Mouse (Mus musculus) heart, embryonic 12.5 days (tissue): ENCODE measurements around the gene Cpn1. TPM values are rescaled to one million over a fixed set of nuclear protein-coding genes. Genes with fewer than 3 reads are reported as not detected.
A peak's percentile ranks its signal among the peaks of the same experiment; 100 is the strongest.

Source experiments
- ATAC-seq: fragments of 200-750 bp; cut with Nextera tagmentation; 2 replicates; pipeline ENCODE4 v1.8.0; 2017; ENCODE audit warnings: moderate TSS enrichment, moderate library complexity; ENCODE audit not compliant: insufficient number of reproducible peaks, low FRiP score
- H3K27ac ChIP-seq: fragments of 300-500 bp; sonication (generic); 2 replicates; pipeline ENCODE4 v1.5.1; 2016; ENCODE audit warnings: mild to moderate bottlenecking, moderate library complexity; ENCODE audit not compliant: poor library complexity, severe bottlenecking
- H3K27me3 ChIP-seq: fragments of 300-500 bp; sonication (generic); replicated peaks from 2 replicates; pipeline ENCODE4 v1.6.1; 2016; ENCODE audit warnings: mild to moderate bottlenecking, moderate library complexity
- H3K36me3 ChIP-seq: fragments of 300-500 bp; sonication (generic); 2 replicates; pipeline ENCODE4 v1.6.1; 2016; ENCODE audit warnings: mild to moderate bottlenecking, moderate library complexity
- H3K4me1 ChIP-seq: fragments of 300-500 bp; sonication (generic); replicated peaks from 2 replicates; pipeline ENCODE4 v1.6.1; 2016; ENCODE audit warnings: mild to moderate bottlenecking
- H3K4me2 ChIP-seq: fragments of 300-500 bp; sonication (generic); 2 replicates; pipeline ENCODE4 v1.6.1; 2016; ENCODE audit warnings: mild to moderate bottlenecking, moderate library complexity
- H3K4me3 ChIP-seq: fragments of 300-500 bp; sonication (generic); 2 replicates; pipeline ENCODE4 v1.5.1; 2016; ENCODE audit warnings: mild to moderate bottlenecking
- H3K9ac ChIP-seq: fragments of 300-500 bp; sonication (generic); 2 replicates; pipeline ENCODE4 v1.6.1; 2016; ENCODE audit warnings: mild to moderate bottlenecking, moderate library complexity
- H3K9me3 ChIP-seq: fragments of 300-500 bp; sonication (generic); replicated peaks from 2 replicates; pipeline ENCODE4 v1.6.1; 2016; ENCODE audit warnings: mild to moderate bottlenecking, moderate library complexity
- WGBS: fragments of 180-500 bp; shearing (Covaris S2); methylation state at CpG from one replicate; pipeline ENCODE4 v1.1.7; 2016; 5-methylcytosine and 5-hydroxymethylcytosine counted together
- polyA plus RNA-seq: library from polyadenylated mRNA; unstranded; fragments of >200 nt; fragmentation: Nextera tagmentation; extraction: Ambion mirVana; gene quantifications from 2 replicates; pipeline ENCODE4 v1.2.1, GENCODE M21; 2016

Gene Cpn1
- polyA plus RNA-seq, 1 experiment from 2014 or later: 1.6 TPM

DNA sequence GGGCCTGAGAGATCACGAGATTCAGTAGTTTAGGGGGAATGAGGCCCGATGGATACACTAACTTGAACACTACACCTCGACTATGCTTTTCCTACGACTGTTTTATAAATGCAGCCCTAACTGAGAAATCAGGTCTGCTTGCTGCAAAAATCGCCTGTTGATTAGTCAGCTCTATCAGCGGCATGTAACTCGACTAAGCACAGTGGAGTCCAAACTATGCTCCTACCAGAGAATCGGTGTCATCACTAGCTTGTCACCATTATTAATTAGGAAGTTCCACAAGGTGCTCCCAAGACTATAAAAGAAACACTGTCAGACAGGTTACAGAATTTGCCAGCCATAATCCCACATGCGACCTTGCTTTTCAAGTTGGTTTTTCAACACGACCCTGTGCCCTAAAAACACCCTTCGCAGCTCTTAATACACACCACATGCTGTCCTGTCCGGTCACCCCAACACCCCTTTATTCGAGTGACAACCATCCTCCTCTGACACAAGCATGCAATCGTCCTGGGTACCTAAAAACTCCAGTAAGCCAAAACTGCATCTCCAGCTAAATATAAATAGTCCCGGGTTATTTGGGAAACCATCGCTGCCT is 47.1 kb downstream of the Cpn1 start:
- Histone ChIP-seq H3K36me3 (no peaks in the 10 kb centered on the region), H3K9ac (peak overlapping the region; percentile 94), H3K27me3 (no peaks in the 10 kb centered on the region), H3K4me1 (peaks cover 29% of the 10 kb centered on the region), H3K9me3 (no peaks in the 10 kb centered on the region), H3K27ac (peak overlapping the region; percentile 79; the same call in 1 of the 2 replicates), H3K4me2 (peak overlapping the region; percentile 74), H3K4me3 (peak overlapping the region; percentile 80)
- 18% methylated on average over 16 of the region's 16 CpGs for WGBS
- ATAC-seq: no peak

DNA sequence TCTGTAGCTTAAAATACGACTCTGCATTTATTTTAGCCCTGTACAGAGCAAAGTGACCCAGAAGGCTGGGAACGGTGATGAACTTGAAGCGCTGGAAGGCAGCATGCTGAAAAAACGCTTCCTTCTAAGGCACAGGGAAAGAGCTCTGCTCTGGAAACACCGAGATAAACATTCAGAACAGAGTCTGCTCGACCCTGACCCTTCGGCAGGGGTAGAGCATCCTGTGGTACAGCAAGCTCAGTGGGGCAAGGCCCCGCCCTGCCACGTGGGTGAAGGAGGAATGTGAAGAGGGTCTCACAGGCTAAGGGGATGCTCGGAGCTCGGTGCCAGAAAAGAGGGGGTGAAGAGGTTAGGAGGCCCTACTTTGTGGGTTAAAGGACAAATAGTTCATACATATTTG is 48.0 kb downstream of the Cpn1 start:
- ATAC-seq: no peak
- Histone ChIP-seq H3K4me2 (peak overlapping the region; percentile 74), H3K27ac (peak overlapping the region; percentile 65), H3K9ac (peak overlapping the region; percentile 94; the same call in 1 of the 2 replicates), H3K4me1 (peaks cover 29% of the 10 kb centered on the region), H3K9me3 (no peaks in the 10 kb centered on the region), H3K4me3 (peak overlapping the region; percentile 80; the same call in 1 of the 2 replicates), H3K27me3 (no peaks in the 10 kb centered on the region), H3K36me3 (no peaks in the 10 kb centered on the region)
- WGBS: 14% methylated on average over 11 of the region's 11 CpGs

DNA sequence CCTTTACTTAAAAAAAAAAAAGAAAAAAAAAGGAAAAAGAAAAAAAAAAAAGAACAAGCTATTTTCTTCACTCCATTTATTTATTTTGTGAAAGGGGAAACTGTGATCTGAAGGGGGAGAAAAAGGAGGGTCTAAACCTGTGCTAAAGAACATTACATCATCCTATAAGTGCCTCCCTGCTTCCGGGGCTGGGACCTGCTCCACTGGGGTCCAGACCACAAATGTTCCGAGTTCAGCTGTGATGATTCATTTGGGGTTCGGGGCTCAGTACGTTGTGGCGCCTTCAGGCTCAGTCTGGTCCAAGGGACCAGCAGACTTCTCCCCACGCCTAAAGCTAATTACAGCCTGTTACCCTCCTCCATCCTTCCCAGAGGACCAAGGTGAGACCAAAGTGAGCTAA is 55.4 kb downstream of the Cpn1 start:
- H3K36me3 ChIP-seq: no peaks in the 10 kb centered on the region
- peaks cover 40% of the 10 kb centered on the region for H3K4me1 ChIP-seq
- no peaks in the 10 kb centered on the region for H3K27me3 ChIP-seq
- WGBS: 81% methylated on average over 6 of the region's 6 CpGs
- no peak for ATAC-seq
- H3K4me2 ChIP-seq: no peak overlapping the region
- H3K4me3 ChIP-seq: no peak overlapping the region
- no peak overlapping the region for H3K9ac ChIP-seq
- H3K9me3 ChIP-seq: no peaks in the 10 kb centered on the region
- H3K27ac ChIP-seq: no peak overlapping the region

DNA sequence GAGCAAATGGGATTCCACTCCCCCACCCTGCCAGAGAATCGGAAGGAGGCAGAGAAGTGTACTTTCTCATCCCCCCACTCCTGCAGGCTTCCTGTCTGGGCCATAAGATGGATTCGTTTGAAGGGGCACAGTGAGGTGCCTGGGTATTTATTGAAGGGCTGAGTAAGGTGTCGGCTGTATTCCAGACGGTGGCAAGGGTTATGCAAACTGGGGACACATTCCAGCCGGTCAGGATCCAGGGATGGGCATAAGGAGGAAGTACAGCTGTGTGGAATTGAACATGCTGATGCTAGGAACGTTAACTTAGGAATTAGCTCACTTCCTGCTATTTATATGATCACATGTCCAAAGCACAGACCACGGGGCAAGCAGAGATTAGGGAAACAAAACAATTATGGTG is 56.0 kb downstream of the Cpn1 start:
- Histone ChIP-seq H3K27me3 (no peaks in the 10 kb centered on the region), H3K36me3 (no peaks in the 10 kb centered on the region), H3K9ac (0 out of 2 replicates have a peak overlapping the region, but pooled peaks have one; percentile 25), H3K4me3 (no peak overlapping the region), H3K27ac (no peak overlapping the region; the same call in 1 of the 2 replicates), H3K4me2 (peak overlapping the region; percentile 31; the same call in 1 of the 2 replicates), H3K9me3 (no peaks in the 10 kb centered on the region), H3K4me1 (peaks cover 36% of the 10 kb centered on the region)
- ATAC-seq: 0 out of 2 replicates have a peak, but pooled peaks have one; percentile 28
- 36% methylated on average over 7 of the region's 7 CpGs for WGBS

DNA sequence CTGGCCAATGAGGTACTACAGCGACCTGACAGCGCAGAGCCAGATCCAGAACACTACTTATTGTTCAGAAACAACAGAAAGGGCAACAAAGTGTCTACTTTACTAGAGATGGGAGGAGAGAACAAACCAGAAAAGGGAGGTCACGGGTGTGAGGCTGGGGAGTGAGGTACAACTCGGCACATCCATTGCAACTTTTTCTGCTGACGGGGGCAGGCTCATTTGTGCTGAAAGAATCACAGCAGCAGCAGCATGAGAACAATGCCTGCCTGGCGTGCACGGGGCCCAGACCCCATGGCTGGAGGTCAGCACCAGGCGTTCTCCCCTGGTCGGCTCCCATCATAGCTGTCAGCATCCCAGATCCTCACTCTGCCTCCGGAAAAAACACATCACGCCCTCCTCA is 56.5 kb downstream of the Cpn1 start:
- ATAC-seq: peak; percentile 11; the same call in 1 of the 2 replicates
- 23% methylated on average over 11 of the region's 11 CpGs for WGBS
- Histone ChIP-seq H3K9ac (0 out of 2 replicates have a peak overlapping the region, but pooled peaks have one; percentile 25), H3K4me2 (peak overlapping the region; percentile 31; the same call in 1 of the 2 replicates), H3K4me1 (peaks cover 36% of the 10 kb centered on the region), H3K9me3 (no peaks in the 10 kb centered on the region), H3K27ac (no peak overlapping the region; the same call in 1 of the 2 replicates), H3K4me3 (no peak overlapping the region), H3K27me3 (no peaks in the 10 kb centered on the region), H3K36me3 (no peaks in the 10 kb centered on the region)

DNA sequence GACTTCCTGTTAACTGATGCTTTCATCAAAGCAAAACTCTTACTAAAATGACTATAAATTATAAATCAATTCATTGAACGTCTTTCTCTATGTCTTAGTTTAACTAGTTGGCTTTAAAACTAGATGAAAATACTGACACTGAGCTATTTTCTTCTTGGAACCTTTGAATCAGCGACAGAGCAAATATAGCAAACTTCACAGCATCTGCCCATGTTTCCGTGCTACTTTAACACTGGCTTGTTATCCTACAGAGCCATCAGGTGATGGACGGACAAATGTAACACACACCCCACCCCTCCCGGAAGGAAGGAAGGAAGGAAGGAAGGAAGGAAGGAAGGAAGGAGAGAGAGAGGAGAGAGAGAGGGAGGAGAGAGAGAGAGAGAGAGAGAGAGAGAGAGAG is 58.4 kb downstream of the Cpn1 start:
- Histone ChIP-seq H3K36me3 (peaks cover 11% of the 10 kb centered on the region), H3K4me1 (peaks cover 41% of the 10 kb centered on the region)

DNA sequence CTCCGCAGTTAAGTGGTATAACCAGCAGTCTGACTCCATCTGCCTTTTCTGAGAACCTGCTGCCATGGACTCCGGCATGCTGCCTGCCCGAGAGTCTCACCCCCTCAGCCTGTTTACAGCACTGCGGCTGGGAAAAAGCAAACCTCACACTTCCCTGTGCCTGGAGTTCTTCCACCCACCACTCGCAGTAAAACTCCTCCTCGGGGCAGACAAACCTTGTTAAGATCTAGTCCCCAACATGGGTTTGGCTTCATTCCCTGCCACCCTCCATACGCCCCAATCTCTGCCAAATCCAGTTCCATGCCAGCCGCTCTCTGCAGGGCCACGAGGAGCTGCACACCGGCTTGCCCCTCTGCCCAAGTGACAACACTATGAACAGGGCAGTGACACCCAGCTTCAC is 59.3 kb downstream of the Cpn1 start:
- Histone ChIP-seq H3K4me1 (peaks cover 45% of the 10 kb centered on the region), H3K27ac (no peak overlapping the region), H3K4me3 (no peak overlapping the region), H3K9me3 (peaks cover 6% of the 10 kb centered on the region), H3K4me2 (no peak overlapping the region), H3K9ac (no peak overlapping the region; the same call in 1 of the 2 replicates), H3K27me3 (no peaks in the 10 kb centered on the region), H3K36me3 (peaks cover 12% of the 10 kb centered on the region)
- whole genome bisulfite sequencing: 68% methylated on average over 10 of the region's 10 CpGs
- ATAC-seq: no peak

More for the DNA sequence above, 58.4 kb downstream of the Cpn1 start:
- Histone ChIP-seq H3K27me3 (no peaks in the 10 kb centered on the region), H3K9ac (0 out of 2 replicates have a peak overlapping the region, but pooled peaks have one; percentile 2), H3K4me2 (no peak overlapping the region), H3K9me3 (peaks cover 6% of the 10 kb centered on the region), H3K27ac (no peak overlapping the region), H3K4me3 (no peak overlapping the region)
- ATAC-seq: no peak
- 76% methylated on average over 5 of the region's 5 CpGs for WGBS

DNA sequence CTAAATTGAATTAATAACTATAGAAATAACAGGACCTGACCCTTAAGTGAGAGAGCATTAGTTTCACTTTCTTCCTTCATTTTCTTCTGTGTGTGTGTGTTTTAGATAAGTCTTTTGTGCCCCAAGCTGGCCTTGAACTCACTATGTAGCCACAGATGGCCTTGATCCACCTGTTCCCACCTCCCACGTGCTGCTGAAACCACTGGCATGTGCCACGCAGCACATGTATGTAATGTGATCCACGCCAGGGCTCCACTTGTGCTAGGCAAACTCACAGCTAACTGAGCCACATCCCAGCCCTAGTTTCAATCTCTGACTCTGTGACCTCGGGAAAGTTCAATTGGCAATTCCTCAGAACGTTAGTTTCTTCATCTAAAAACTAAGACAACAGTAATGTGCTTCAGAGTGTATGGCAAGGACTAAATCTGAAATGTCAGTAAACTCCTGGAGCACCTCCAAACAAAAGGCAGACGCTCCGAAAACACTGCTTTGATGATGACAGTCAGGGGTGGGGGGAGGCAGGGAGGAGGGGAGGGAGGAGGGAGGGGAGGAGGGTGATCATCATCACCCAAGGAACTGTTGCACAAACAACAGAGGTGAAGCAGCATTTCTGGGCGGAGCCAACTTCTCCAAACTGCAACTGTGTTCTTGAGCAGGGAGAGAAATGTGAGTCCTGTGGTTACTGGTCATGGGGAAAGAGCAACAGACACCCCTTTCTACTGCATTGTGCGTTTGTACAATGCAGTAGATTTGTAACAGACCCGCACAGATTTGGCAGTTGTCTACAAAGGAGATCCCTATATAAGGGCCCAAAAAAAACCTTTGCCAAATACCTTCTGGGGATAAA is 60.0 kb downstream of the Cpn1 start:
- ATAC-seq: no peak
- no peak overlapping the region for H3K27ac ChIP-seq
- no peaks in the 10 kb centered on the region for H3K27me3 ChIP-seq
- WGBS: 74% methylated on average over 10 of the region's 10 CpGs
- H3K36me3 ChIP-seq: peaks cover 12% of the 10 kb centered on the region
- H3K9ac ChIP-seq: no peak overlapping the region
- peaks cover 52% of the 10 kb centered on the region for H3K4me1 ChIP-seq
- H3K4me3 ChIP-seq: no peak overlapping the region
- H3K4me2 ChIP-seq: no peak overlapping the region
- H3K9me3 ChIP-seq: peaks cover 6% of the 10 kb centered on the region

DNA sequence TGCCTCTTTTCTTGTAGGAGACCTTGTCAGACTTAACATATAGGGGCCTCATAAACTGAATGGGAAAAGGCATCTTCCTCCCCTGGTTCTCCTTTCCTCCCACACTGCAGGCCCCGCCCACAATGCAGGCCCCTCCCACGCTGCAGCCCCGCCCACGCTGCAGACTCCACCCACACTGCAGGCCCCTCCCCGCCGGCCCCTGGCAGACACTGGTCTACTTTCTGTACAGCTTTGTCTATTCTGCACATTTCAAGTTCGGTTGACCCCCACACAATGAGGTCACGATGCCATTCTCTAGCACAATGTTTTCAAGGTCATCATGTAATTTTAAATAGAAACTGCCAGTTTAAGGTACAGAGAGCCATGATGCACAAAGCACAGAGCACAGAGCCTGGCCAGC is 62.0 kb downstream of the Cpn1 start:
- 71% methylated on average over 8 of the region's 8 CpGs for WGBS
- H3K9ac ChIP-seq: no peak overlapping the region
- peaks cover 52% of the 10 kb centered on the region for H3K4me1 ChIP-seq

DNA sequence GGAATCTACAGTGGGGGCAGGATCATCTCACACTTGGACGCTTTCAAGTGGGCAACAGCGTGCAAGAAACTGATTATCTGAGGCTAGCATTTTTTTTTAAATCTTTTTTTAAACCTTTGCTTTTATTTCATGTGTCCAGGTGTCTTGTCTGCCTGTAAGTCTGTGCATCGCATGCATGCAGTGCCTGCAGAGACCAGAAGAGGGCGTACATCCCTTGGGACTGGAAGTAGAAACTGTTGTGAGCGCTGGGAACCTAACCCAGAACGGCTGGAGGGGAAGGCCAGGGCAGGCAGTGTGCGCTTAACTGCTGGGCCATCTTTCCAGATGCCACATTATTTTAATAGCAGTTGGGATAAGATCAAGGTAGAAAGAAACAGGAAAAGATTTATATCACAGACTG is 63.4 kb downstream of the Cpn1 start:
- H3K27ac ChIP-seq: no peak overlapping the region
- H3K27me3 ChIP-seq: no peaks in the 10 kb centered on the region
- ATAC-seq: no peak
- peaks cover 12% of the 10 kb centered on the region for H3K36me3 ChIP-seq
- no peak overlapping the region for H3K9ac ChIP-seq
- peaks cover 6% of the 10 kb centered on the region for H3K9me3 ChIP-seq
- no peak overlapping the region for H3K4me3 ChIP-seq
- H3K4me1 ChIP-seq: peaks cover 45% of the 10 kb centered on the region
- WGBS: 89% methylated on average over 7 of the region's 7 CpGs
- H3K4me2 ChIP-seq: no peak overlapping the region

More for the DNA sequence above, 62.0 kb downstream of the Cpn1 start:
- Histone ChIP-seq H3K27ac (no peak overlapping the region), H3K4me3 (no peak overlapping the region), H3K36me3 (peaks cover 12% of the 10 kb centered on the region), H3K4me2 (no peak overlapping the region), H3K9me3 (peaks cover 6% of the 10 kb centered on the region), H3K27me3 (no peaks in the 10 kb centered on the region)
- no peak for ATAC-seq

DNA sequence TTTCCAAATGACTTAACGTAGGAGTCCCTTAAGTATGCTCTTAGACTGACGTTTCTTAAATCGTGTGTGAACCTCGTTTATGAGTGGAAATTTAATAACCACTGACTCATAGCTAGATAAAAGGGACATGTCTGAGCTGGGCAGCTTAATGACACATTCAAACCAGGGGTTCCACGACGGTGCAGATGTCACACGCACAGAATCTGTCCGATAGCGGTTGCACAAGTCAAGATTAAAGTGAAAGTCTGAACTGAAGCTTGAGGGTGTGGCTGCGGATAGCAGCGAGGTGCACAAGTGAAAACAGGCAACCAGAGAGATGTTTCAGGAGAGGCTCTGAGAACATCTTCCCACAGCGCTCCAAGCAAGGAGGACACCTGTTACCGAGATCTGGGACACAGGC is 64.9 kb downstream of the Cpn1 start:
- WGBS: 38% methylated on average over 13 of the region's 13 CpGs
- Histone ChIP-seq H3K4me3 (no peak overlapping the region), H3K9me3 (peaks cover 6% of the 10 kb centered on the region), H3K4me2 (peak overlapping the region; percentile 26), H3K4me1 (peaks cover 48% of the 10 kb centered on the region), H3K36me3 (peaks cover 12% of the 10 kb centered on the region), H3K27me3 (no peaks in the 10 kb centered on the region), H3K27ac (no peak overlapping the region), H3K9ac (no peak overlapping the region)
- ATAC-seq: no peak
